Mouse (Mus musculus): ENCODE results near the gene Olfr1087. TPM values are rescaled to one million over a fixed set of nuclear protein-coding genes. Genes with fewer than 3 reads are reported as not detected.
"Not testable (repeated sequence)": the region's sequence is repeated elsewhere in the genome, so short reads cannot be mapped to it uniquely, and the experiment has no call there.

The Olfr1087 gene
- polyA plus RNA-seq (2015; fragmentation: Nextera tagmentation; extraction: Ambion mirVana): not detected in 2 replicates

GRCm38 (mm10) chr2:86698295-86698694, at the start of gene Olfr1087:
TSS of gene Olfr1087 (minus strand) at chr2:86698395.
- no peak within 1 kb of the TSS for H3K4me3 ChIP-seq (replicated peaks; ENCODE audit: low read length)
- no peak within 1 kb of the TSS for H3K27ac ChIP-seq (ENCODE audit: low read length)
- no peak within 1 kb of the TSS for H3K9ac ChIP-seq (replicated peaks; ENCODE audit: low read depth, low read length)
- ATAC-seq: no peak
- H3K27me3 ChIP-seq (replicated peaks; ENCODE audit: control insufficient read depth, insufficient read depth, low read length): no peaks in the 10 kb centered on the region
- no peak within 1 kb of the TSS for H3K4me2 ChIP-seq (ENCODE audit: low read length)
- H3K36me3 ChIP-seq (ENCODE audit: control insufficient read depth, insufficient read depth): no peaks in the 10 kb centered on the region
- H3K4me1 ChIP-seq (replicated peaks; ENCODE audit: control insufficient read depth, insufficient read depth, low read length): no peaks in the 10 kb centered on the region
- no peaks in the 10 kb centered on the region for H3K9me3 ChIP-seq (ENCODE audit: control insufficient read depth, low read length)

DNA sequence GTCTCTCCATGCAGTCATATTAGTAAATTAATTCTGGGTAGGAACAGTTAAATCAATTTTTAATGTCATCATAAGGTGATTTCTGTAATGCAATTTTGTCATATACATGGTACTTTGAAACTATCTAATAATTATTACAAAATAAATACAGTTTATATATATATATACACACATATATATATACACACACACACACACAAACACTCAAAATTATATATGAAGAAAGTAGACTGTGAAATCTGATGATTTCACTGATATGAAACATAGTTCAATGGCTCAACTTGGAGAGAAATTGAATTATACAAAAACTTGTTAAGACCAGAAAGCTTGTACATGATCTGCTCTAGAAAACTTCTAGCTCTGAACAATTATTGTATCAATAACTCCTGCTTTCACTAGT, 35.4 kb upstream of the Olfr1087 start, which contains the start of gene Olfr1089:
Gene Olfr1089, minus strand, starts transcription at position 101 of the 400 bp plus-strand sequence.
- H3K4me2 ChIP-seq (ENCODE audit: low read length): no peak within 1 kb of the TSS
- H3K9ac ChIP-seq (replicated peaks; ENCODE audit: low read depth, low read length): no peak within 1 kb of the TSS
- no peaks in the 10 kb centered on the region for H3K9me3 ChIP-seq (ENCODE audit: control insufficient read depth, low read length)
- no peaks in the 10 kb centered on the region for H3K4me1 ChIP-seq (replicated peaks; ENCODE audit: control insufficient read depth, insufficient read depth, low read length)
- no peaks in the 10 kb centered on the region for H3K36me3 ChIP-seq (ENCODE audit: control insufficient read depth, insufficient read depth)
- no peak within 1 kb of the TSS for H3K4me3 ChIP-seq (replicated peaks; ENCODE audit: low read length)
- H3K27ac ChIP-seq (ENCODE audit: low read length): no peak within 1 kb of the TSS
- H3K27me3 ChIP-seq (replicated peaks; ENCODE audit: control insufficient read depth, insufficient read depth, low read length): no peaks in the 10 kb centered on the region
- no peak for ATAC-seq

DNA sequence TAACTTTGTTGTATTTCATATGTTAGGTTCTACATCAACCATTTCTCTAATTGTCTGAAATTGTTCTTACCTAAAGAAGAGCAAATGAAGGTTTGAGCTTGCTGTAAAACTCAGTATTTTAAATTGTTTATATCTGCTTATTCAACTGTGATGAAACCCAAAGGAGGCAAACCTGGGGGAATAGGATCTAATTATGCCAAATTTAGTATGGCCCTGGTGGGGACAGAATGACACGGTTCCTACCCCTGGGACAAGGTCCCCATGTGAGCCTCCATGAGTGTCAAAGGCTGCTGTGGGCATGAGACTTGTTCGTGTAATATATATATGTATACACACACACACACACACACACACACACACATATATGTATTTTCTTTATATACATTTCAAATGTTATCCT, 18.2 kb downstream of the Olfr1087 start, which contains the start of gene Olfr1086:
Gene Olfr1086, minus strand, starts transcription at position 101 of the 400 bp plus-strand sequence.
- no peak for ATAC-seq
- no peak within 1 kb of the TSS for H3K4me2 ChIP-seq (ENCODE audit: low read length)
- no peaks in the 10 kb centered on the region for H3K36me3 ChIP-seq (ENCODE audit: control insufficient read depth, insufficient read depth)
- no peak within 1 kb of the TSS for H3K9ac ChIP-seq (replicated peaks; ENCODE audit: low read depth, low read length)
- no peaks in the 10 kb centered on the region for H3K9me3 ChIP-seq (ENCODE audit: control insufficient read depth, low read length)
- H3K4me3 ChIP-seq (replicated peaks; ENCODE audit: low read length): no peak within 1 kb of the TSS
- 79% methylated on average over 2 of the region's 2 CpGs for WGBS
- no peak within 1 kb of the TSS for H3K27ac ChIP-seq (ENCODE audit: low read length)
- H3K27me3 ChIP-seq (replicated peaks; ENCODE audit: control insufficient read depth, insufficient read depth, low read length): no peaks in the 10 kb centered on the region
- H3K4me1 ChIP-seq (replicated peaks; ENCODE audit: control insufficient read depth, insufficient read depth, low read length): no peaks in the 10 kb centered on the region

DNA sequence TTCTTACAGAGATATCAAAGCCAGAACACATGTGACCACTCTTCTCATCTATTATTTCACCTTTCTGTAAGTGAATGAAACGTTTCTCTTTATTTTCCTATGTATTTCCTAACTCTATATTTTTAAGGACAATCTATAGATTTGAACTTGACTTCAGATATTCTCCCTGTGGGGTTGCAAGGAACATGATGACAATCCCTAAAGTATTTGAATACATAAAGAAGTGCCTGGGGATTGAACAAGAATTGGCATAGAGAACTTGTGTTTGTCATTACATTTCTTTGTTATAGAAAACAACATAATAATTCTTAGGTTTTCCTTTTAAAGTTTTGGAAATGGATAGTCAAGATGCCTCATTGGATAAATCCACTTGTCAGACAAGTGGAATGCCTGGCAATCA, 36.3 kb downstream of the Olfr1087 start, which contains the start of gene Olfr1085:
Gene Olfr1085, minus strand, starts transcription at position 101 of the 400 bp plus-strand sequence.
- Histone ChIP-seq H3K27ac (ENCODE audit: low read length) (no peak within 1 kb of the TSS), H3K4me2 (ENCODE audit: low read length) (no peak within 1 kb of the TSS), H3K9me3 (ENCODE audit: control insufficient read depth, low read length) (no peaks in the 10 kb centered on the region), H3K36me3 (ENCODE audit: control insufficient read depth, insufficient read depth) (no peaks in the 10 kb centered on the region), H3K9ac (replicated peaks; ENCODE audit: low read depth, low read length) (no peak within 1 kb of the TSS), H3K4me1 (replicated peaks; ENCODE audit: control insufficient read depth, insufficient read depth, low read length) (no peaks in the 10 kb centered on the region), H3K4me3 (replicated peaks; ENCODE audit: low read length) (no peak within 1 kb of the TSS), H3K27me3 (replicated peaks; ENCODE audit: control insufficient read depth, insufficient read depth, low read length) (no peaks in the 10 kb centered on the region)
- ATAC-seq: no peak
- WGBS: 43% methylated on average over 1 of the region's 1 CpGs

DNA sequence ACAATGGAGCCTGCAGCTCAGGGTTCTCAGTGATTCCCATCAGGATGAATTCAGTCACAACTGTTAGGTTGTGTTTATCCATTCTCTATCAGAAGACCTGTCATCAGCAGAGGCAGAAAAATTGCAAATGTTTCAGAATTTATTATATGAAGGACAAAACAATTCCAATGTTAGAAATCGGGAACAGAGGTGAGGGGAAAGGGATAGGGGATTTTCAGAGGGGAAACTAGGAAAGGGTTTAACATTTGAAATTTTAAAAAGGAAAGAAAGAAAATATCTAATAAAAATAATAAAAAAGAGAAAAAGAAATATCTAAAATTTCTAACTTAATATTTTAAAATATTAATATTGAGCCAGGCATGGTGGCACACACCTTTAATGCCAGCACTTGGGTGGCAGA, 58.6 kb downstream of the Olfr1087 start, which contains the start of gene Olfr1084:
Gene Olfr1084, minus strand, starts transcription at position 101 of the 400 bp plus-strand sequence.
- not testable (repeated sequence) for H3K27me3 ChIP-seq (replicated peaks; ENCODE audit: control insufficient read depth, insufficient read depth, low read length); ATAC-seq; H3K4me1 ChIP-seq (replicated peaks; ENCODE audit: control insufficient read depth, insufficient read depth, low read length); H3K4me2 ChIP-seq (ENCODE audit: low read length); H3K9ac ChIP-seq (replicated peaks; ENCODE audit: low read depth, low read length); H3K36me3 ChIP-seq (ENCODE audit: control insufficient read depth, insufficient read depth); H3K9me3 ChIP-seq (ENCODE audit: control insufficient read depth, low read length); H3K27ac ChIP-seq (ENCODE audit: low read length); H3K4me3 ChIP-seq (replicated peaks; ENCODE audit: low read length)
- WGBS: 90% methylated on average over 1 of the region's 1 CpGs

Other genes starting within 250 kb of the Olfr1087 start
- not detected in 2 replicates for gene Olfr1065, start 247.8 kb downstream of the Olfr1087 start, polyA plus RNA-seq (2015; fragmentation: Nextera tagmentation; extraction: Ambion mirVana)
- gene Olfr1066, start 242.1 kb downstream of the Olfr1087 start, polyA plus RNA-seq (2015; fragmentation: Nextera tagmentation; extraction: Ambion mirVana): not detected in 2 replicates
- gene Olfr228, start 211.0 kb downstream of the Olfr1087 start, polyA plus RNA-seq (2015; fragmentation: Nextera tagmentation; extraction: Ambion mirVana): not detected in 2 replicates
- not detected in 2 replicates for gene Olfr1076, start 189.9 kb downstream of the Olfr1087 start, polyA plus RNA-seq (2015; fragmentation: Nextera tagmentation; extraction: Ambion mirVana)
- gene Olfr1079, start 155.9 kb downstream of the Olfr1087 start, polyA plus RNA-seq (2015; fragmentation: Nextera tagmentation; extraction: Ambion mirVana): not detected in 2 replicates
- gene Olfr1080, start 140.2 kb downstream of the Olfr1087 start, polyA plus RNA-seq (2015; fragmentation: Nextera tagmentation; extraction: Ambion mirVana): not detected in 2 replicates
- not detected in 2 replicates for gene Olfr1082, start 99.4 kb downstream of the Olfr1087 start, polyA plus RNA-seq (2015; fragmentation: Nextera tagmentation; extraction: Ambion mirVana)
- not detected in 2 replicates for gene Olfr1084, start 58.7 kb downstream of the Olfr1087 start, polyA plus RNA-seq (2015; fragmentation: Nextera tagmentation; extraction: Ambion mirVana)
- not detected in 2 replicates for gene Olfr1085, start 36.4 kb downstream of the Olfr1087 start, polyA plus RNA-seq (2015; fragmentation: Nextera tagmentation; extraction: Ambion mirVana)
- not detected in 2 replicates for gene Olfr1086, start 18.3 kb downstream of the Olfr1087 start, polyA plus RNA-seq (2015; fragmentation: Nextera tagmentation; extraction: Ambion mirVana)
- not detected in 2 replicates for gene Olfr1089, start 35.3 kb upstream of the Olfr1087 start, polyA plus RNA-seq (2015; fragmentation: Nextera tagmentation; extraction: Ambion mirVana)
- gene Olfr1090, start 60.6 kb upstream of the Olfr1087 start, polyA plus RNA-seq (2015; fragmentation: Nextera tagmentation; extraction: Ambion mirVana): not detected in 2 replicates
- not detected in 2 replicates for gene Olfr1093, start 84.1 kb upstream of the Olfr1087 start, polyA plus RNA-seq (2015; fragmentation: Nextera tagmentation; extraction: Ambion mirVana)
- not detected in 2 replicates for gene Olfr141, start 111.6 kb upstream of the Olfr1087 start, polyA plus RNA-seq (2015; fragmentation: Nextera tagmentation; extraction: Ambion mirVana)
- gene Olfr1094, start 126.3 kb upstream of the Olfr1087 start, polyA plus RNA-seq (2015; fragmentation: Nextera tagmentation; extraction: Ambion mirVana): not detected in 2 replicates
- not detected in 2 replicates for gene Olfr1095, start 153.3 kb upstream of the Olfr1087 start, polyA plus RNA-seq (2015; fragmentation: Nextera tagmentation; extraction: Ambion mirVana)
- not detected in 2 replicates for gene Gm13723, start 176.4 kb upstream of the Olfr1087 start, polyA plus RNA-seq (2015; fragmentation: Nextera tagmentation; extraction: Ambion mirVana)
- gene Olfr1097, start 193.8 kb upstream of the Olfr1087 start, polyA plus RNA-seq (2015; fragmentation: Nextera tagmentation; extraction: Ambion mirVana): not detected in 2 replicates
- not detected in 2 replicates for gene Olfr1098, start 226.2 kb upstream of the Olfr1087 start, polyA plus RNA-seq (2015; fragmentation: Nextera tagmentation; extraction: Ambion mirVana)

Measured in forebrain, embryonic 16.5 days (tissue).